Mouse (Mus musculus): ENCODE data around the gene Rbm44. TPM values are rescaled to one million over a fixed set of nuclear protein-coding genes. Genes with fewer than 3 reads are reported as not detected.
A peak's percentile ranks its signal among the peaks of the same experiment; 100 is the strongest.

The Rbm44 gene
- not detected for total RNA-seq (2021)
- long read RNA-seq, experiment 1, result 0 reads
- long read RNA-seq, experiment 2, result 0 reads

DNA sequence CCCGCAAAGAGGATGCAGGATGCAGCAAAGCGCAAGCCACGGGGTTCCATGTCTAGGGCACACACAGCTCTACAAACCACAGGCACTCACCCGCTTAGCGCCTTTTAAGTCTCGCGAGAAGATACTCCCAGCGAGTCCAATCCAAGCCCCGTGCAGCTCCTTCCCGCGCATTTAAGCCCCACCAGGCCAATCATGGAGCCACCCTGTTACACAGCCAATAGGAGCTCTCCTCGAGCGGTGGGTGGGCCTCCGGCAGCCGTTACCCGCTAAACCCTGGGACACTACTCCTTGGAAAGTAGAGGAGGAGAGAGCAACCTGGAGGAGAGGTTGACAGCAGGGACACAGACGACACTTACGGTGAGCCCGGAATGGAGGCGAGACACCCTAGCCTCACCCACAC is at the start of gene Rbm44:
Gene Rbm44 (plus strand): TSS at position 277 of the 400 bp plus-strand sequence.
- DNase-seq (ENCODE audit: low spot score), result no peak

DNA sequence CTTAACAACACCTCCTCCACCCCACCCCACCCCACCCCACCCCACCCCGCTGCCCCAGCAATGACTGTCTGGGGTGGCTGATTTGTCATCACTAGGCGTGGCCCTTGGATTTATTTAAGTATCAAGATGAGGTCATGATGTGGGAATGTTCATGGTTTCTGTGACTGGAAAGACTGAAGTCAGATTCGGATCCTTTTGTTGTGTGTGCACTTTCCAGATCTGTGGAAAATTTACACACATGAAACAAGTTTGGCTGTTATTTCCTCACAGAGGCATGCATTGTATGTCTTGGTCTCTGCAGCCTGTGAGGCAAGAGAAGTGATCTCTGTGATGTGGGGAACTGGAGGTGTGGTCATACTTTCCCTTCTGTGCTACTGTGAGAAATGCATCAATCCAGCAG is 49.6 kb upstream of the Rbm44 start:
- no peak for DNase-seq (ENCODE audit: low spot score)

DNA sequence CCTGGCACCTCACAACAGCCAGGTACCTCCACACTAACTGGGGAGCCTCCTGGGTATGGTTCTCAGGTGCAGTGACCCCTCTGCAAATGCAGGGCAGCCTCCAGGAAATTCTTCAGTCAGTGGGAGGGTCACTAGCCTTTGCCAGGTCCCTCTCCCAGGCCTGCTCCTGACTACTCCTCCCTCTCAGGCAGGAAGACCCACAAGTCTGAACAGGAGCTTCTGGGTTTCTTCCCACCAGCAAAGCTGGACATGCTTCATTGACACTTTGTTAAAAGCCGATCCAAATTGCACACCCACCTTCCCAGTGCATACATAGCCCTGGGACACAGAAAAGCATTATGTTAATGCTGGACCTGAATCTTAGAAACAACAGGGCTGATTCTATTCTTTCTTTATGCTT is 49.0 kb upstream of the Rbm44 start:
- DNase-seq (ENCODE audit: low spot score), result no peak

DNA sequence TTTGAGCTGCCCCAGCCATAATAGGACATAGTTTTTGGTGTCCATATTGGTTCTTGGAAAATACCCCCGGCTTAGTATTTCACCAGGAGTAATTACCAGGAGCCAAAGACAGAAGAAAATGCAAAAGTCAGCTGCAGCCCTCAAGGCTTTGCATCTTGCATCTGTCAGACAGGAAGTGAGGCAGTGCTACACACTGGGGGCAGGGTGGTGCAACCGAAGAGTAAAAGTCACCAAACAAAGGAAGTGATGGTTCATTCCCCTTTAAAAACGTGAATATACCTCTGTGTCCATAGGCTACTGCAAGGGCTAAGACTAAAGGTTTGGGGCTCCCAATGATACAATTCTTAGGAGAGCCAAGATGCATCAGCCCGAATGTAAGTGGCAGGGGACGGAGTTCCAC is 48.4 kb upstream of the Rbm44 start:
- no peak for DNase-seq (ENCODE audit: low spot score)

DNA sequence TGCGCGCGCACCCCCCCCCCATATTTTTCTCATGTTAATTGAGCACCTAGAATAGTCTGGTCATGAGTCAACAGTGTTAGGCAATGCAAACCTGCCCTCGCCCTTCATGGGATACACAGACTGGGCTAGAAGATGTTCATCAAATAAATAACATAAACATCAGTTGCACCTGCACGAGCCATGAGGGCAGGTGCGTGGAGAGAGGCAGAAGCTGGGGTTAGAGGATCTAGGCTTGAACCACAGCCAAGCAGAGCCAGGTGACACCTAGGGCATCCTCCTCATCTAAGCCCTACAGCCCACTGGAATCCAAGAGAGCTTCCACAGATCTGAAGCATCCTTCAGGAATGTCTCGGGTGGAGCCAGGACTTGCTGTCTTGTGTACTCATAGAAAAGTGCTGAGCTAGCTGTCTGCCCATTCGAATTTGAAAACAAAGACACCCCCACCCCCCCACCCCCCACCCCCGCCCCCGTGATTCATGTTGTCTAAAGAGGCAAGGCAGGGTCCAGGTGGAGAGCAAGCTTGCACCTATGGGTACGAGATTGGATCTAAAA is 47.5 kb upstream of the Rbm44 start:
- no peak for DNase-seq (ENCODE audit: low spot score)

DNA sequence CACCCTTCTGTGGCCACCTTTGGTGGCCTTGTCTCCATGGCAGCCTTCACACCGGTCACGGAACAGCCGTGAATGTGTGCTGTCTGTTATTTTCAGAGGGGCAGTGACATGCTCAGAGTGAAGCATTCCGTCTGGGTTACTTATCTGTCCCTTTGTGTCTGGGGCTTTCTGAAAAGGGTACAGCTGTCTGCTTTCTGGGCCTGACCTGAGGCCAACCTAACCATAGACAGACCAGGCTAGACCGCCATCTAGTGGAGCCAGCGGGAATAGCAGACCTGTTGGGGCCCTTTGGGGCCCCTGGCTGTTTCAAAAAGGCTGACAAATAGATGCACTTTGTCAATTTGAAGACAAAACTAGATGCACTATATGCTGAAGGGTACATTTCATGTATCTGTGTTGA is 46.0 kb upstream of the Rbm44 start:
- peak; percentile 78 for DNase-seq (ENCODE audit: low spot score)

DNA sequence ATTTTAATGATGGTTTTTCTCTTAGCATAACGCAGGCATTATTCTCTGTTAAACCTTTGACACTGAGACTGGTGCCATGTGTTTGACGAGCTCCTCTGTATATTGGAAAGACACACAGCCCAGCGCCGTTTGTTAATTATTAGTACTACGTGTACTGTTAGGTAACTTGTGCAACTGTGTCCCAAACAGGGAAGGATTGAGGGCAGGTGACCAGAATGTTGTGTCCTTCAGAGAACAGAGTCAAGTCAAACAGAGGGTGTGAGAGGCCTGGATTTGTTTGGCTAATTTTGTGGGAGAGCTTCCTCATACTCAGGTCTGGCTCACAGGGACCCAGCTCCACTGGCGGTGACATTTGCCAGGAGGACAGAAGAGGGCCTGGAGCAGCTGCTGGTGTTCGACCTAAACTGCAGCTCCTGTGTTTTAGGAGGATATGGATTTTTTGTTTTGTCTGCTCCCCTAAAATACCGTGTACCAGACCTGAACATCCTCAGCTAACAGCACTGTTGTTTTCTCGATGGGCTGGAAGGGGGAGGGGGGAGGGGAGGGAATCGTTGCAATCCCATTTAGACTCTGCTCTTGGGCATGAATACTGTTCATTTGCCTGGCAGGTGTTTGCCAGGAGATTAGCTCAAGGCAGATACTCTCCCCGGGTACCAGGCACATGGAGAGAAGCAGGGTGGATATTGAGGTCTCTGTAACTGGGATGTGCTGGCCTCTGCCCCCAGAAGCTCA is 43.0 kb upstream of the Rbm44 start:
- no peak for DNase-seq (ENCODE audit: low spot score)

DNA sequence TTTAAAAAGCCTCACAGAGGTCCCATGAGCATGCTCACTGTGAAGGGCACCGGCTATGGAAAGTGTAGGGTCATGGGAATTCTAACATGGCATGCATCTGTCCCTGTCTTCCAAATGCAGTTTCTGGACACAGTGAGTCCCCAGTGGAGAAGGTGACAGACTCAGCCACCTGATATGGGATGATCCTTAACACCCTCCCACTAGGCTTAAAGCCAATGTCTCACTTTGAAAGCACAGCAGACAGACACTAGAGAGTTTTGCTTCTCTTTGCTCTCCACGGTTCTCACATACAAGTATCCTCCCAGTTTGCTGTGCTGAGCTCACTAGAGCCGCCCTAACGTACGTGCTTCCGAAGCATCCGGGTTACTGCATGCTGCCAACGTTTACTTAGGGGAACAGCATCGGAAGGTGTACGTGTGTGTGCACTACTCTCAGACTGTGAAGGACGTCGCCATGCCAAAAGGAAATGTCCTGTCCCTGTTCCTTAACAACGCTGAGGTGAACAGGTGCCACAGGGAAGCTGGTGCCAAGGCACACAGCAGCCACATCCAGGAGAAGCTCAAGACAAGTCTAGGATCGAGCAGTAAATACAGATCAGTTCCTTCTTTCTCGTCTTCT is 41.4 kb upstream of the Rbm44 start:
- DNase-seq (ENCODE audit: low spot score), result peak; percentile 37

DNA sequence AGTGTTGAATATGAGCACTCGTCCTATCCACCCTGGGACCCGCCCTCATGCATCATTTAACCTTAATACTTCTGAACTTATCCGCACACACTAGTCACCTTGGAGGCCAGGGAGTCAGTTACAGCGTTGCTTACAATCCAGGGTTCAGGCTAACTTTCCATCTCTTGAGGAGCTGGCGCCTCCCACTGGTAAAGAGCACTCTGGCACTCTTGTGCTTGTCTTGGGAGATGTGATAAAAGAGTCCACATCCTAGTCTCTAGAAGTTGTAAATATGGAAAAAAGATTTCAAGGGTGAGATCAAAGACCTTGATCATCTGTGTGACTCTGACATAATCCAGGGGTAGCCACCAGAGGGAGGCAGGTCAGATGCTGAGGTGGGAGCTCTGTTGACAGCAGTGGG is 37.3 kb upstream of the Rbm44 start:
- DNase-seq (ENCODE audit: low spot score), result no peak

DNA sequence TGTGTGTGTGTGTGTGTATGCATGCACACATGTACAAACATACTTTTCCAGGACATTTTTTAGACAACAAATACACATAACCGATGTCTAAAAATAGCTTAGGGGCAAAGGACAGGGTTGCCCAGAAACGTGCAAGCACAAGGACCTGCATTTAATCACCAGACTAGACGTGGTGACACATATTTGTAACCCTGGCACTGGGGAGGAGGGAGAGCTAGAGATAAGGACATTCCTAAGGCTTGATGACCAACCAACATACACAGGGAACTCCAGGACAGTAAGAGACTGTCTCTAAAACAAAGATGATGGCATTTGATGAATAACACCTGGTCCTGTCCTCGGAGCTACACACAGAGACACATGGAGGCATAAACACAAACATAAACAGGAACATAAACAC is 35.6 kb upstream of the Rbm44 start:
- no peak for DNase-seq (ENCODE audit: low spot score)

DNA sequence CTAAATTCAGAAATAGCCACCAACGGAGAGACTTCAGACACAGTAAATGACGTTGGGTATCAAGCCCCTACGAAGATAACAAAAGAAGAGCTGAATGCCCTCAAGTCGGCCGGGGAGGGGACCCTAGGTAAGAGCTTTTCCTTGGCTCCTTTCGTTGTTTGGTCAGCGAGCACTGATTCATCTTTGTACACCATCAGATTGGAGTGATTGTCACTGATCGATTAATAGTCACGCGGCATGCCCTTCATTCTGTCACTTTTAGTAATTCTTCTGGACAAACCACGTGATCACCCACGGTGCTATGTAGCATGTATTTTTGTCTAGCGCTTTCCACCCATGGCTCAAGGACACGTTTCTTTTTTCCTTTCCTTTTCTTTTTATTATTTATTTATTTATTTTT is 32.7 kb upstream of the Rbm44 start:
- DNase-seq (ENCODE audit: low spot score), result no peak

DNA sequence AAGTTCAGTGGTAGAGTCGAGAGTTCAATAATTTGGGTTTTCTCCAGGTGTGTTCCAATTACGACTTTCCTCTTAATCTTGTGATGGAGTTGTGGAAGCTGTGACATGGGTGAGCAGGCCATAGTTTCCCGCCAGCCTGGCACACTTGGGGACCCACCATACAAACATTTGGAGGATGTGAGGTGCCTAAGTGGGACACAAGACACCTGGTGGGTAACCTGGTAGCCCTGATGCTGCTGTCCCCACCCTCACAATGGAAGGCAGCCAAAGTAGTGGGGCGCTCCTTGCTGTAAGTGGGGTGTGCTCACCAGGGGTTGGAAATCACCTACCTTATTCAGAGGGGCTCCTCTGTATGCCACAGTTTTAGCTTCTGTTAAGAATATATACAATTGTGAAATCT is 32.3 kb upstream of the Rbm44 start:
- no peak for DNase-seq (ENCODE audit: low spot score)

DNA sequence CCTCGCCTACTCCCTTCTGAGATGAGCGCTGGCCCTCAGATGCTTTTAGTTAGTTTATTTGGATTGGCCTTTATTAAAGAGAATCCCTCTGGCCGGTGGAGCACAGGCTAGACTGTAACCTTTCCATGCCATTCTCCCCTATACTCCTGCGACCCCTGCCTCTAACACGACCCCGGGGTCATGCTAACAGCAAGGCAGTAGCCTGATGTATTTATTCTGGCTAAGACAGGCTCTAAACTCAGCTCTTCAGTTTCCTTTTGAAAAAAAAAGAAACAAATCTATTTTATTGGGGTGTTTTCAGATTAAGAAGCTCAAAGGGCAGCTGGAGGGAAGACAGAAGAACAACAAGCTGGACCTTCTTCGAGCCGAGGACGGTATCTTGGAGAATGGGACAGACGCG is 22.8 kb upstream of the Rbm44 start:
- no peak for DNase-seq (ENCODE audit: low spot score)

DNA sequence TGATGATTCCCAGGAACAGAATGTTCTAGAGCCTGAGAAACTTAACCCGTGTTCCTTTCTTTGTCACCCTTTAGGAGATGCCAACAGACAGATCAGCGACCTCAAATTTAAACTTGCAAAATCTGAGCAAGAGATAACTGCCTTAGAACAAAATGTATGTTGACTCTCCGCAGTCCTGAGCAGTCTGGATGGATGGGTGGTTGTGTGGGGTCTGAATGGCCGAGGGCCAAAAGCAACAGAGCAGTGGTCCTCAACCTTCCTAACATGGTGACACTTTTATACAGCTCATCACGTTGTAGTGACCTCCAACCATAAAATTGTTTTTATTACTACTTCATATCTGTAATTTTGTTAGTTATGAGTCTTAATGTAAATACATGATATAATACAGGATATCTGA is 21.9 kb upstream of the Rbm44 start:
- DNase-seq (ENCODE audit: low spot score), result no peak

DNA sequence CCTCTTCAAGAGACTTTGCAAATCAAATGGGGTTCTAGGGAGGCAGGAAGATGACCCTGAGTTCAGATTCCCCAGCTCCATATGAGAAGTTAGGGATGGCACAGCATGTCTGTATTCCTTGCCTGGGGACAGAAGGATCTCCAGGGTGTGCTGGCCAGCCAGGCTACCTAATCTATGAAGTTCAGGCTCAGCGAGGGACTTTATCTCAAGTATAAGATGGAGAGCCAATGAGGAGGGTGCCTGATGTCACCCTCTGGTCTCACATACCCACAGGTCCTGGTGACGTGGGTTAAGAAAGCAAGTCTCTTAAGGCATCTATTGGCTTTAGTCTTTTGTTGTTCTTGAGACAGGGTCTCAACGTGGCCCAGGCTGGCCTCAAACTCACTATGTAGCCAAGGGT is 21.4 kb upstream of the Rbm44 start:
- no peak for DNase-seq (ENCODE audit: low spot score)

DNA sequence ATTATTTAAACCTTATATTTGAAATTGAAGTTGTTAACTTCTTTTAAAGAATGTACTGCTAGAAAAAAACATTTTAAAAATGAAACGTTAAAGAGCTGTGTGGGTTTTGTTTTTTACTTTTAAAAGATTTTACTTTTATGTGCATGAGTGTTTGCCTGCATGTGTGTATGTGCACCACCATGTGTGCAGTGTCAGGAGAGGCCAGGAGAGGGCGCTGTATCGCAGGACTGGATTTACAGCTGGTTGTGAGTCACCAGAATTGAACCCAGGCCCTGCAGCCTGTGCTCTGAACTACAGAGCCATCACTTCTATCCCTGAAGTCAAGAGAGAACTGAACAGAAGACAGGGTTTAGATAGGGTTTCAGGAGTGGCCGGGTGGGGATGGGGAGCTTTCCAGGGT is 16.0 kb upstream of the Rbm44 start:
- no peak for DNase-seq (ENCODE audit: low spot score)

DNA sequence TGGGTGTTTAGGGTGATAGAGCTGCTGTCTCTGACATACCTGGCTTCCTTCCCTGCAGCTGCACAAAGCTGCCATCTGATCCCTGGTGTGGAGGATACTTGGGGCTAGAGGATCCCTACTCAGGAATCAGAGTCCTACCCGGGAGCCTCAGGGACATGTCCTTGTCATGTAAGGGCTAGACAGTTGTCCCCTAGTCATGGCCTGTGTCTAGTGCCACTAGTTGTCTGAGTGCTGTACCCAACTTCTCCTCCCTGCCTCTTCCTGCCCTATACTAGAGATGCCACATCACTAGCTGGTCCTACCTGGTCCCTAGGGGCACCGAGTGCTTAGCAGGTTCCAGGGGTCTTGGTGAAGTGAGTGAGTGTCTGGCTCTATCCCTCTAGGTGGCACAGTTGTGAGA is 7.9 kb upstream of the Rbm44 start:
- no peak for DNase-seq (ENCODE audit: low spot score)

DNA sequence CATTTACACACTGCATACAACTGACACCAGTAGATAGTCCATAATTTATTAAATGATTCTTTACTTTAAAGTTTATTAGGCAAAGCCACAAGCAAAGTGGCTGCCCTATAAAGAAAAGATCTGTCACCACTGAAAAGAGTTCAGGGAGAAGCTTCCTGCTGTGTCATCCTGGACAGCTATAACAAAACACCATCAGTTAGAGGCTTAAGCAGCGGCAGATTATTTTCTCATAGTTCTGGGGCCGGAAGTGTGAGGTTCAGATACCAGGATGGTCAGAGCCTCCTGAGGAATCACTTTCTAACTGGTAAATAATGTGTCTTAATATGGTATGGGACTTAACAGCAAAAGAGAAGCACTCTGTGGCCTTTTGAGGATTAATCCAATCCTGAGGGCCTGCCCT is 6.6 kb downstream of the Rbm44 start:
- no peak for DNase-seq (ENCODE audit: low spot score)

DNA sequence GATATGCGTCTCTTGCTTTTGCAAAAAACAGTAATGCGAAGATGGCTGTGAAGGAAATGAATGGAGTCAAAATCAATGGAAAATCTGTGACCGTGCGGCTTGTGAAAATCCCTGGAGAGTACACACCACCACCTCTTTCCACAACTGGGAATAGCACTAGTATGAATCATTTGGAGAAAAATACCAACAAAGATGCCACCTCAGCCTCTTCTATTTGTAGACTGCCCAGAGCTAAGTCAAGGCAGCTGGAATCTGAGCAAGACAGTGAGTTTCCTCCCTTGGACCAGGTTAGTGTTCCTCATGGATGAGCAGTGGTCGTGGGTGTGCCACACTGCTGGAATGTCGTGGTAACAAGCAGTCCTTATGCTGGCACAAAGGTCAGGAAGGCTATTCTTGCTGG is 21.9 kb downstream of the Rbm44 start:
- DNase-seq (ENCODE audit: low spot score), result no peak

DNA sequence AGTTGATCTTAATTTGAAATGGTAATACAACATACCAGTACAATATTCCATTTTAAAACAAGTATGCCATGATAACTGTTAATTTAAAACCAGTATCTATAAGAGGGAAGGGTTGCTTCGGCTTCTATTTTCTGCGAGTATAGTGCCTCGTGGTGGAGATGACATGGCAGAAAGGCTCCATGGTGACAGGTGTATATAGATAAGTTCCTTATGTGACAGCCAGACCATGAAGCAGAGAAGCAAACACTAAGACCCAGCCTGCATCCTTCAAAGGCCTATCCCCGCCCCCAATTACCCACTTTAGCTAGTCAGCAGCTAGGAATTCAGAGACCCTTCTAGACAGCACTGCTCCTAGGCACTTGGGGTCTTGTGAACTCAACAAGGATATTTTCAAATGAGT is 24.3 kb downstream of the Rbm44 start:
- DNase-seq (ENCODE audit: low spot score), result no peak

DNA sequence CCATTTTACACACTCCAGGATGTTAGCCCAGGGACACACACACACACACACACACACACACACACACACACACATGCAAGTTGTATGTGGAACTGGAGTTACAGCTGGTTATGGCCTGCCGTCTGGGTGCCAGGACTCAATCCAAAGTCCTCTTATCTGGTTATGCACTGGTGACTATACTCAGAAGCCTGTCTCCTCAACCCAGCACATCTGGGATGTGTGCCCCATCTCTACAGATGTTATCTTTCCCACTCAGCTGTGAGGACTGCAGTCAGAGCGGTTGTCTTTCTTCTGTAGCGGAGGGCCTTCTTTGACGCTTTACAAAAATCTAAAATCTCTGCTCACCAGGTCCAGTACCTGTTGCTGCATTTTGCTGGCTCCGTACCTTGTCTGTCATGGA is 29.9 kb downstream of the Rbm44 start:
- DNase-seq (ENCODE audit: low spot score), result no peak

DNA sequence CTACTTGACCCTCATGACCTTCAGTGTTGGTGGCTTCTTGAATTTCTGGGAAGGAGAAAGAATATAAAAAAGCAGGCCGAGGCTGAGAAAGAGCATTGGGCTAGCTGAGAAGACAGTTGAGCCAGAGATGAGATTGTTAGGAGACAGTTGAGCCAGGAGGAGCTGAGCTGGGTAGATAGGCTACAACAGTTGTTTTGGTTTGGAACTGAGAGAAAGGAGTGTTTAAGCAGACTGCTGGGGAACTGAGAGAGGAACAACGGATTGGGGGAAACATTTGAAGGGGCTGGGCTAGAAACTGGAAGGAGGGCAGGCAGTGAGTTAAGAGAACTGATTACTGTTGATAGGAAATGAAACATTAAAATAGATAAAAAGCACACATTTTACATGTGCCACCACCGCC is 31.1 kb downstream of the Rbm44 start:
- no peak for DNase-seq (ENCODE audit: low spot score)

DNA sequence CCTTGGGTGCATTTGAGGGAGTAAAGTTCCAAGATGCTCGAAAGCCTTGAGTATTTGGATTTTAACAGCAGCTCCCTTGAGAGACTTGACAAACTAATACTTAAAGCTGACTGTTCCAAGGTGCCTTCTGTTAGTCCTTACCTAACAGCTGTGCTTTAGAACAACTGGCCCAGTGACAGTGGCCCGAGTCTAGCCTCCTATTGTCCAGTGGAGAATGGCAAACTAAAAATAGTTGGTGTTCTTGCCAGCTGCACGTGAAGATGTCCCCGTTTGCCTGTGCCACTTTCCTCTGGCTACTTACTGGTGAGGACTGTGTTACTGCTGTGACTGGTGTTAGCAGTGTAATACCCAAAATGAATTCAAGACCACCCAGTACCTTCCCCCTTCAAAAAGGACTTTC is 32.0 kb downstream of the Rbm44 start:
- DNase-seq (ENCODE audit: low spot score), result no peak

Measured in gastrocnemius, adult 18-20 months (tissue).